Mouse (Mus musculus) heart, postnatal 10 days (tissue): Measurements from ENCODE around the gene Sh2d3c. TPM values are rescaled to one million over a fixed set of nuclear protein-coding genes. Genes with fewer than 3 reads are reported as not detected.

Experiments used
- DNase-seq, 2 experiments: peaks; one replicate each; pipeline ENCODE4 v3.0.0; 2021
- intact Hi-C: fragments of 180-260 bp; cut with DNase I; formaldehyde crosslinking; loops from one replicate; pipeline ENCODE4 v1.15.1; 2025
- total RNA-seq, 2 experiments: library from RNA; stranded (reverse); gene quantifications; 2 replicates each; pipeline ENCODE4 v1.2.3; 2021

Gene Sh2d3c
- total RNA-seq, 2 experiments from 2014 or later, result 45.3 to 47.1 TPM

DNA sequence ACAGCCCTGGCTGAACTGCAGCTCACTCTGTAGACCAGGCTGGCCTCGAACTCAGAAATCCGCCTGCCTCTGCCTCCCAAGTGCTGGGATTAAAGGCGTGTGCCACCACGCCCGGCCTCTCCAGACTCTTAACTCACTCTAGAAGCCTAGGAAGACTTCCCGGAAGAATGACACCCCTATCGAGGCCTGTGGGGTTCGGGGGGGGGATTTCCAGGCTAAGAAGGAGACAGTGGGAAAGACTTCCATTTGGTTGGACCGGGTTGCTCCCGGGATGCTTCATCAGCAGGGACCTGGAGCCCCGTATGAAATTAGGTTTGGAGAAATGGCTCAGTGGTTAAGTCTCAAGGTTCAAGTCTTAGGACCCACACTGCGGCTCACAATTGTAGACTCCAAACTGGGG is 26.2 kb upstream of the Sh2d3c start:
- no peak for DNase-seq
- intact Hi-C loops, result no loop called here

DNA sequence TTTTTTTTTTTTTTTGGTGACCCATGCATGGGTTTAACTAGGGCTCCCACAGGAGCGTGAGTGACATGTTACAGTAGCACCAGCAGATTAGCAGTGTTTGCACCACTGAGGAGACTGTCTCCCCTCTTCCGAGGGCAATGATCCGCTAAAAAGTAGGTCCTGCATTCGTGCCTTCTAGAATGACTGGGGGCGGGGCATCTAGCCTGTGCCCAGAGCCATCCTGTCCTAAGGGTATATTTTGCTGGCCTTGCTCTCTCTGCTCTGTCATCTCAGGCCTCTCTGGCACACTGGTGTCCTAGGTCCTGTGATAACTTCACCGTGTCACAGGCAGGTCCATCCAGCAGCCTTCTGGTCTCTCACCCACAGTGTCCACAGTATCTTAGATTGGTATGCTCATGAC is 21.2 kb upstream of the Sh2d3c start:
- DNase-seq, result no peak
- intact Hi-C loops, result no loop called here

DNA sequence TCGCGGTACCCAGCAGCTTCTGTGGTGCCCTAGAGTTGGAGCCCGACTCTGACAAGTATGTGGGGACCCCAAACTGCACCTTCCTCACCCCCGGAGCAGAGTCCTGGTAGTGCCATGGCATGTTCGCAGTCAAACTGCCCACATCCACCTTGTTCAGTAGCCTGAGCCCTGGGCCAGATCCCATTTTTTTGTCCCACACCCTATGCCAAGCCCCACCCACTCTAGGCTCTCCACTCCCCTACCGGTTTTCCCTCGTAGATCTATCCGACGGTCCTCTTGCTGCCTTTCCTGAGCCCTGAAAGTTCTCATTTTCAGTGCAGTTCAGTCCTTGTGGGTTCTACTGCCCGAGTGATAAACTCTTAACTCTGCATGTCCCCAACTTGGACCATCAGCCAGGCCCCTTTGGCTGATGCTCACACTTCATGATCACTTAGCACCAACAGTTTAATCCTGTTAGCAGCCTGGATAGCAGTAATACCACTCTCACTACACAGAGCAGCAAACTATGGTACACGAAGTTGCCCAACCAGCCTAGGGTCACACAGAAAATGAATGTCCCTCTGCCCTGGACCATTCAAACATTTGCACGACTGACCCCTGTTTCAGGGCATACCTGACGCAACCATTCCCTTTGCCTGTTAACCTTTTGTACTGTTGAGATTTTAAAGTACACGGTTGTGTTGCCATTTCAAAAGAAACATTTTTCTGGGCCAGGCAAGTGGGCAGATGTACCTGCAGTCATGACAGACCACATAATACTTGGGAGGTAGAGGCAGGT is 19.7 kb upstream of the Sh2d3c start:
- intact Hi-C loops, result no loop called here
- DNase-seq, result no peak

DNA sequence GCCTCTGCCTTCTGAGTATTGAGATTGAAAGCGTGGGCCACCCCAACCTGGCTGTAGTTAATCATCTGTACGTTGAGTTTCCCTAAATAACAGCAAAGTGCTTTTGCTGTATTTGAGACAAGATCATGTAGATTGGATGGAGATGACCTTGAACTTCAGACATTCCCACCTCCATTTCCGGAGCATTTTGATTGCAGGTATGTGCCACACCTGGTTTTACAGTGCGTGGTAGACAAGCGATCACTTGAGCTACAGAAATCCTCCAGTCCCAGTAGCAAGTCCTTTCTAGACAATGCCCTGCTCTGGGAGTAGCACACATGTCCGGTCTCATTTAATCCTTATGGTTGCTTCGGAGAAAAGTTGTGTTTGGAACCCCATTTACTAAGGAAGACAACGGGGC is 17.8 kb upstream of the Sh2d3c start:
- DNase-seq, result no peak
- intact Hi-C loops, result no loop called here

DNA sequence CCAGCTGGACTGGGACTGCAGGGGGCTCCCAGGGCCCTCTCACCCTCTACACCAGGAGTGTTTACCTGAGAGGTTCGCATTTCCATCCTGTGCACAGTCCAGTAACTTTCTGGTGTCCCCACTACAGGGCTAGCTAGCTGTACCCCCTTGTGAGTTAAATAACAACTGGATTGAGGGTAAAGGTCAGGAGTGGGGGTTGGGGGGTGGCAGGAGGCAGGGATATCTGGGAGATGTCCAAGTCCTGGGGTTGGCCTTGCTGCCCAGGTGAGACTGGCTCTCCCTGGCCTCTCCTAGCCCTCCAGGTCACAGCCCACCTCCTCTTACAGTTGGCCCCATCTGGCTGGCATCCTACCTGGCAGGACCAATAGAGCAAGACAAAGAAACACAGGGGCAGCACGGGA is 16.8 kb upstream of the Sh2d3c start, which contains the start of gene Fpgs:
Fpgs (minus strand) TSS at position 125 of the 401 bp plus-strand sequence.
- intact Hi-C loops, result no loop called here
- DNase-seq, result no peak

DNA sequence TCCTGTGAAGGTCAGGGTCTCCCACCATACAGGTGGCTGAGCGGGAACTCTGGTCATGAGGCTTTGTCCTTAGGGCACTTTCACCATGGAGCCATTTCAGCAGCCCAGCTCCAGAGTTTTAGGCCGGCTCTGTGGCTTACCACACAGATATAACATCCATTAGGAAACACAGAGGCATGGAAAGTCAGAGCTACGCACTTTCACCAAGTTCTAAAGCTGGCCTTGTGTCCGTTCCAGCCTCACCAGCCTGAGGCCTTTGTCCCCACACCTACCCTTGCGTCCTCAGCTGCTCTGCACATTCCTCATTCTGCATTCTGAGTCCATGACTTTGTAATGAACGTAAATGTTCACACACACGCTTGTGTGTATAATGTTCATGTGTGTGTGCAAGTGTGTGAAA is 15.8 kb upstream of the Sh2d3c start:
- DNase-seq, result no peak
- intact Hi-C loops, result no loop called here

DNA sequence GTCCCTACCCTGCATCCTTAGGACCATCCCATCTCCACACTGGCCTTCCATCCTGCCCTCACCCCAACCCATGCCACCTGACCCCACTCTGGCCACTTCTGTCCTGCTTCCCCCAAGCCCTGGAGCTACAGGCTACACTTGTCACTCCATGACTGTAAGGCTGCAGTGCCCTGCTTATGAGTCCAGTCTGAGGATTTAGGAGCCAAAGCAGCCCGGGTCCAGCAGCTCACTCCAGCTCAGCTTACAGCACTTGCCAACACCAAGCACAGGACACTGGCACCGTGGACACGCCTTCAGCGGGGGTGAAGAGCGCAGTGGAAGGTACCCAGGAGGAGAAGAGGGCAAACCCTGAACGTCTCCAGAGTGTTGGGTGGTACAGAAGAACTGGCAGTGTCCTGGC is 13.9 kb upstream of the Sh2d3c start:
- no peak for DNase-seq
- intact Hi-C loops, result no loop called here

DNA sequence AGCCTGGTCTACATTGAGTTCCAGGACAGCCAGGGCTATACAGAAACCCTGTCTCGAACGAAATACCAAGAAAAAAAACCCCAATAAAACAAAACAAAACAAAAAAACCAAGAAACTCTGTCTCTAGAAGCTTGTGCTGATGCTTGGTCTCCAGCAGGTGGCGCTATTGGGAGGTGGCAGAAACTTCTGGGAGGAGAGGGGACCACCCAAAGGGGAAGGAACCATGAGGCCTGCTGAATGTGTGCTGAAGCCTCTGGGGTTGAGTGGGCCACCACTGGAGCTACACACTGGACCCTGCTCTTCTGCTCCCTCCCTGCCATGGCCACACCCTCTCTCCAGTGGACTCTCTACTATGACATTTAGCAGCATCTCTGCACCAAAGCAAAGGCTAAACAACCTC is 12.2 kb upstream of the Sh2d3c start:
- intact Hi-C loops, result loop anchor here (1.0 kb wide), 1 partner anchor 49 kb away; the partner anchor contains the start of gene Tor2a
- peak; percentile 57 to 82 for DNase-seq

DNA sequence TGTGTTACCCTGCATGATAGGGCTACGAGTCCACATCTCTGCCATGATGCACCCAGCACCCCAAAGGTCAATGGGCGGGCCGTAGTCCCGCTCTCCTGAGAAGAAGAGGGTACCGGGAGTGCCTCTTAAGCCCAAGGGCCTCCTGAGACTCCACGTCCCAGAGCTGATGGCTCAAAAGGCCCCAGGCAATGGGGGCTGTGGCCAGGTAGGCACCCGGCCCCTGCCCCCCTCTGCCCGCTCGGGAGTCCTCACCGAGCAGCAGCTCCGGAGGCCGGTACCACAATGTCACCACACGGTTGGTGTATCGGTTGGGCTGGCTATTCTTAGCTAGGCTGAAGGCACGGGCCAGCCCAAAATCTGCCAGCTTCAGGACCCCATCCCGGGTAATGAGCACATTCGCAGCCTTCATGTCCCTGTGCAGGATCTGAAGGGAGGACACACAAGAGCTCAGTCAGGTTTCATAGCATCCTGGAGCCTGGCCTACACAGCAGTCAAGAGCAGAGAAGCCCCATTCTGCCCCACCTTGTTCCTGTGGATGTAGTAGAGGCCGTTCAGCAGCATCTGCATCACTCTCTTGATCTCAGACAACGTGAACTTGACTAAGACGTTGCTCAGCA is 11.2 kb upstream of the Sh2d3c start:
- no peak for DNase-seq
- intact Hi-C loops, result loop anchor here (5.0 kb wide), 1 partner anchor 143 kb away; no protein-coding TSS in a partner anchor

DNA sequence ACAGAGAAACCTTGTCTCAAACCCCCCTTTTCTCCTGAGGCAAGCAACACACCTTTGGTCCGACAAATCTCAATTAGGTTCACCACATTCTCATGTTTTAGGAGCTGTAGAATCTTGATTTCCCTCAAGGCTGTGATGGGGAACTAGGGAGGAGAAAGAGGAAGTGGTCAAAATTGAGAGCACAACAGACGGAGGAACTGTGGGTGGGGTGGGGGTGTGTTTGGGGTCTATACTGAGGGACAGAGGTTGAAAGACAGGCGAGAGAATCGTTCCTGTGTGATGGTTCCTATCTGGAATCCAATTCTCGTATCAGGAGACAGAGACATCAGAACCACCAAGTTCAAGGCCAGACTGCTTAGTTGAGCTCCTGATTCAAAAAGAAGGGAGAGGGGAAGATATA is 10.4 kb upstream of the Sh2d3c start:
- no peak for DNase-seq
- intact Hi-C loops, result loop anchor here (5.0 kb wide), 1 partner anchor 142 kb away; no protein-coding TSS in a partner anchor

DNA sequence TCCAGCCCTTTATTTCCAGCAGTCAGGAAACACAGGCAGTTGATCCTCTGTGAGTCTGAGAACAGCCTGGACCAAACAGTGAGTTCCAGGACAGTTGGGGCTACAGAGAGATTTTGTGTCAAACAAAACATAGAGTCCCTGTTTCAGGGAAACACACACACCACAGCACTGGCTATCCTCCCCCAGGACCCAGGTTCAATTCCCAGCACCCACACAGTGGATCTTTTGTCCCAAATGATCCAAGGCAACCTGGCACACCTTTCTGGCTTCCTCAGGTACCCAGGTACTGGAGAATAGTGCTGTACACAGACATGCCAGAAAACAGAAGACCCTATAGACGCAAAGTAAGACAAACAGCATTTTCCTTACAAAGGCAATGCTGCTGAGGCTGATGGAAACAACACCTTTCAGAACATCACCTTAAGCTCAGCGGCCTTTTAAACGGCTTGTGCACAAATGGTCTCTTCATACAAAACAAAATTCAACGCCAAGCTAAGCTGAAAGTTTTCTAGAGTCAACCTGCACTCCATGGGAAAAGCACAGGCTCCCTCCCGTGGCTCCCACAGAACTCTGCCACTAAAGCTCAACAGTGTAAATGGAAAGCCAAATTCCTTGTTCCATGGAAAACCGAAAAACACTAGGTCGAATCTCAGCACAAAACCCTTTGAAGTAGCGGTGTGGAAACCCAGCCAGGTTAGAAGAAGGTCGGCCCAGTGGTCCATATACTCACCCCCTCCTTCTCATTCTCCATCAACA is 9.4 kb upstream of the Sh2d3c start:
- intact Hi-C loops, result loop anchor here (5.0 kb wide), 1 partner anchor 141 kb away; no protein-coding TSS in a partner anchor
- no peak for DNase-seq

DNA sequence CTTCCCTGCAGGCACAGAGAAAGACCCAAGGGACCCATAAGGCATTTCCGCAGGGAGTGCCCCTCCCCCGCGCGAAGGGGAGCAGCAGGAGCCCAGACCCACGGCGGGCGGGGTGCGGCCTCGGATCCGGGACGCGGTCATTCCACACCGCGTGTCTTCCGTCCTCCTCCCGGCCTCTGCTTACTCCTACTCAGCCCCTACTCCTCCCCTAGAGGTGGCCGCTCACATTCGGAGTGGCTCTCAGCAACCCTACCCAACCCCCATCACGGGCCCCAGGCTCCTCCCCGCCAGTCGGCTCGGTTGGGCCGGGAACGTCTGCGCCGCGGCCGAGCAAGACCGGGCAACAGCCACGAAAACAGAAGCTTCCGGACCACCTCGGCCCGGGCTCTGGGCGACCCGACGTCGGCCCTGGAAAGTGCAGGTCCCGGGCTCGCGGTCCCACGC is 8.7 kb upstream of the Sh2d3c start:
- intact Hi-C loops, result loop anchor here (5.0 kb wide), 1 partner anchor 140 kb away; no protein-coding TSS in a partner anchor
- peak; percentile 80 to 81 for DNase-seq

DNA sequence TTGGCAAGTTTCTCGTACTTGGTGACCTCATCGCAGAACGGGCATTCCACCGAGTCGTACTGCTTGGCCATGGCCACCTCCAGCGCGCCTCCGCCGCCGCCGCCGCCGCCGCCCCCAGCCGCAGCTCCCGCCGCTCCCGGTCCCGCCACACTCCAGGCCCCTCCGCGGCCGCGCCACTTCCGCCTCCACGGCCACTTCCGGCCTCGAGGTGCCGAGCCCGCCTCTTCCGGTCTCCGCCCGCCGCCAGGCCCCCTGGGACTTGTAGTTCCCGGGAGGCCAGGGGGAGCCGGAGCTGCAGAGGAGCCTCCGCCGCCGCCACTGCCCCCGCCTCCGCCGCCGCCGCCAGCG is 8.3 kb upstream of the Sh2d3c start:
- intact Hi-C loops, result loop anchor here (5.0 kb wide), 1 partner anchor 140 kb away; no protein-coding TSS in a partner anchor
- peak; percentile 97 to 98 for DNase-seq

DNA sequence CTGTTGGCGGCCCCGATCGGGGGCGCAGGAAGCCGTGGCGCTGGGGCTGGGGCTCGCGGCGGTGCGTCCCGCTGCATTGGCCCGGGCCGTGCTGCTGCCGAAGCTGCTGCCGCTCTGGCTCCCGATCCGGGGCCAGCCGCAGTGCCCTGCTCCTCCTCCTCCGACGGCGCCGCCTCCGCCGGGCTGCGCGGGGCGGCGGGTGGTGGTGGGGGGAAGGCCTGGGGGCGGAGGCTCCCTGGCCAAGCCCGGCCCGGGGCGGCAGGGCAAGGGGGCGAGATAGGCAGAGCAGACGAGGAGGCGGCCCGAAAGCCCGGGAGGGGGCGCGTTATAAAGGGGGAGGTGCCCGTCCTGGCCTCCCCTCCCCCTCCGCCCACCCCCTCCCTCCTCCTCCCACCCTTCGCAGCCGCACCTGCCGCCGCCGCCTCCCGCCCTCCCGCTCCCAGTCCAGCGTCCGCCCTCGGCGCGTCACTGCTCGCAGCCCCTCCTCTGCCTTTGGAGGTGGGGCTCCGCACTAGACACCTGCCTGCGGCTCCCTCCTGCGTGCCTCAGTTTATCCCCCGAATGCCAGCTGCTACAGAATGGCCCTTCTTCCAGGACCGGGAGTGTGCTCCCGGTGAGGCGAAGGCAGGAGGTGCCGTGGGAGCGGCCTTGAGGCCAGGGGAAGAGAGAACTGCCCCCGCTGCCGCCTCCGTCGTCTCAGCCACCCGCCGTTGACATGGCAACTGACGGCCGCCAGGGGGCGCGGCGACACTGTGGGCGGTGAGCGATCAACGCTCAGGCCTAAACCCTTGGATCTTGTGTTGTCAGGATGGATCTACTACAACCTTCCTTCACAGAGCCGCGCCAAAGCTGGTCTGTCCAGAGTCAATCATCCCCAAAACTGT is 7.7 kb upstream of the Sh2d3c start, which contains the start of gene Cdk9:
Cdk9 (minus strand) TSS at position 143 of the 884 bp plus-strand sequence.
- peak; percentile 96 for DNase-seq
- intact Hi-C loops, result loop anchor here (1.0 to 5.0 kb wide), 2 partner anchors 44 to 139 kb away; partner anchors contain the start of gene Tor2a

DNA sequence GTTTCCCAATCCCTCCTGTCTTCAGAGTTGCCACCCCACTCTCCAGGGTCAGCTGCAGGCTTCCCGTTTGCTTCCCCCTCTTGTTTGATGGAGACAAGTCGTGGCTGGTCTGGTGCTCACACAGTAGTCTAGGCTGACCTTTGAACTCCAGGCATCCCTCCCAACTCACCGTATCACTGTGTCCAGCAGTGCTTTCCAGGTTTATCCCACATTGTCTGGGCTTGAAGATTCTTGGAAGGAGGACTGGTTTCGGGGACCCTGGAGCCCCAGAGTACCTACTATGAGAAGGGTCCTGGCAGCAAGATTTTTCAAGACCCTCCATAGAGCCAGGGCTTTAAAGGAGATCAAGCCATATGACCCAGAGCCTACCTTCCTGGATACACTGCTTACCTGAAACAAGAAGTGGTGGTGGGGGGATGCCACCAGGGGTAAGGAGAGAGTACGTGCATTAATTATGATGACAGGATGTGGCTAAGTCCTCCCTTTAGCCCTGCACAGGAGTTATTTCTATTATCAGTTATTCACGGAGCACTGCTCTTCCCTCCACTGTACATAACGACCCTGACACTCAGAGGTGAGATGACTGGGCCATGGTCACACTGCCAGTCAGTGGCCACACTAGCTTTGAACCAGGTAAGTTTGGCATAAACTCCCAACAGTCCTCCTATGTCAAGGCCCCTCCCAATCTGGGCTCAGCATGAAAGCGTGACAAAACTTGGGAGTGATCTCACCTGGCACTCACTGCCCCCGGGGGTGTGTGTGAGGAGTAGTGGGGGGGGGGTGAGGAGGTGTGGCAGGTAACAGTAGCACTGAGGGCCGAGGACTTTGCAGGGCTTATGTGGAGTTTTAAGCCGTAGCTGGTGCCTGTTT is 6.5 kb upstream of the Sh2d3c start:
- DNase-seq, result no peak
- intact Hi-C loops, result loop anchor here (2.0 to 5.0 kb wide), 2 partner anchors 14 to 138 kb away; no protein-coding TSS in a partner anchor

DNA sequence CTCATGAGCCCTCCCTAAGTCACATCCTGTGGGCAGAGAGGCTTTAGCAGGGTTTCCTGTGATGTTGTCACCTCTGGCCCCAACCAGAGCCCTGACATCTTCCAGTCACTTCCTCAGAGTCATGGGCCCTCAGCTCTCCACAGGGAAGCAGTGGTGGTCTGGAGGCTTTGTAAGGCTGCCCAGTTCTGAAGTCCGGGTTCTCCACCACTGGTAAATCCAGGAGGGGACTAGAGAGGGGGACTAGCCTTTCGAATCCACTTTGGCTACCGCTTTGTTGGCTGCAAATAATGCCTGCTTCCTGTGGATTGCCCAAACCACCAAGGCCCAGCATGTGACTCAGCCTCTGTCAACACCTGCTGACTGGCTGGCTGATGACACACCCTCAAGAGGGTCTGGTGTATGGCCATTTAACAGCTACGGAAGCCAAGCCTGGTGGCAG is 5.8 kb upstream of the Sh2d3c start:
- peak; percentile 46 to 53 for DNase-seq
- intact Hi-C loops, result loop anchor here (2.0 to 5.0 kb wide), 2 partner anchors 14 to 137 kb away; no protein-coding TSS in a partner anchor

DNA sequence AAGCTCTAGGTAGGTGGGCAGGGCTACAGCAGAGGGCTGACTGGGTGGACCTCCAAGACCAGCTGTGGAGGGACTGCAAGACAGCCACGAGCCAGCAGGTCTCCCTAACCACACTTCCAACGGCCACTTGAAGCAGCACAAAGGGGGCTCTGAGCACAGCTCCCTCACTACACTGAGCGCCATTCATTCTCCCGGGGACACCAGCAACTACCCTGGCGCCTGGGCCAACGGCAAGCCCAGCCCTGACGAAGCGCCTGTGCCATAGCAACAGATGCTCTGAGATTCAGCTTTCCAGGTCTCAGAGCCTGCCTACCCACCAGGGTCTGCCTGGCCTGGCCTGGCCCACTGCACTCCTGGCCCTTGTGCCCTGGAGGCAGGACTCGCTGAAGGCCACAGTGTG is 2.1 kb upstream of the Sh2d3c start:
- intact Hi-C loops, result no loop called here
- no peak for DNase-seq

DNA sequence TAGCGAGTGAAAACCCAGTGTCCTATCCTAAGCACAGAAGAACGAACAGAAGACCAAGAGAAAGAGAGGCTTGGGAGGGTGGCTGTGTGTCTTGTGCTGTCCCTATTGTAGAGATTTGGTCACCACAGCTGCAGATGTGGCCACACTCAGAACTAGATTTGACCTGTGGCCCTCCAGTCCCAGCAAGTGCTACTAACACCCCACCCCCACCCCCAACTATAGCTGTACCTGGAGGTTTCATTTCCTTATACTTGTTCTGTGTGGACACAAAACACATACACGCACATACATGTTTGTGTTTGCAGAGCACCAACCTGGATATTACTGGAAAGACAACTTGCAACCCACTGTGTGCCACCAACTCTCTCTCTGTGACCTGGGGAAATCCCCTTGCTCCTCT is 802 bp upstream of the Sh2d3c start:
- intact Hi-C loops, result no loop called here

DNA sequence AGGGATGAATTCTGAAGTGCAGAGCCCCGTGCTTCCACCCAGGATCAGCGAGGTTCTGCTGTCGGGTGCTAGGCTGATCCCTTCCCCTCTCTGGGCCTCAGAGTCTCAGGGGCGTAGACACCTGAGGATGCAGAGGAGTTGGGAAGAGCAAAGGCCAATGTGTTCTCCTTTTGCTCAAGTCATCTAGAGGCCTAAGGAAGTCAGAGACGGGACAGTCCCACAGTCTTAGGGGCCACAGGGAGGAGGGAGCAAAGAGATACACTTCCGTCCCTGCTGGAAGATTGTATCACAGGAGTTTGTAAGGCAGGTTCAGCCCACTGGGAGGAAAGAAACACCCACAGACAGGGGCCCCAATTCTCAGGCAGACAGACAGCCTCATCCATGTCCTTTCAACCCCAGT is 1.2 kb downstream of the Sh2d3c start:
- intact Hi-C loops, result no loop called here
- no peak for DNase-seq

More for the DNA sequence above, 802 bp upstream of the Sh2d3c start:
- DNase-seq, result no peak
